Mouse (Mus musculus) gastrocnemius, postnatal 10 days (tissue): ENCODE measurements around the gene Kdm2b. TPM values are rescaled to one million over a fixed set of nuclear protein-coding genes. Genes with fewer than 3 reads are reported as not detected.

Experiments used
- DNase-seq: peaks from one replicate; pipeline ENCODE4 v3.0.0; 2021; ENCODE audit warnings: mixed read lengths
- long read RNA-seq, 2 experiments: library from polyadenylated mRNA; stranded (forward); transcript quantifications; one replicate each; pipeline ENCODE4 v2.0.0; 2021
- total RNA-seq, 2 experiments: library from RNA; stranded (reverse); gene quantifications; 2 replicates each; pipeline ENCODE4 v1.2.3; 2021

Gene Kdm2b
- total RNA-seq, result 10 to 100 TPM; 18.4 to 23.8 TPM
- long read RNA-seq, experiment 1, full-length matches to known transcripts, result 14 of 19 reads
- long read RNA-seq, experiment 1, partial matches to known transcripts, result 3 of 19 reads
- long read RNA-seq, experiment 1, other reads (novel, unspliced or antisense), result 2 of 19 reads
- long read RNA-seq, experiment 2, transcript Kdm2b-201 (12 exons, 3,532 nt), result major isoform, 8 of 13 reads
- long read RNA-seq, experiment 2, partial matches to known transcripts, result 1 of 13 reads
- long read RNA-seq, experiment 2, other reads (novel, unspliced or antisense), result 4 of 13 reads

GRCm38 (mm10) chr5:122989551-122990330 lies at the start of gene Kdm2b:
Gene Kdm2b, minus strand, starts transcription at chr5:122989823.
- no peak for DNase-seq

- DNase-seq, result peak; percentile 78
Measured at GRCm38 (mm10) chr5:123039120-123039752, 49.6 kb upstream of the Kdm2b start.

GRCm38 (mm10) chr5:123038115-123038514 lies 48.5 kb upstream of the Kdm2b start:
- no peak for DNase-seq

- DNase-seq, result peak; percentile 19
Measured at GRCm38 (mm10) chr5:123035564-123035963, 45.9 kb upstream of the Kdm2b start.

- no peak for DNase-seq
Measured at GRCm38 (mm10) chr5:123035089-123035488, 45.5 kb upstream of the Kdm2b start.

- DNase-seq, result no peak
Measured at GRCm38 (mm10) chr5:123033646-123034160, 44.1 kb upstream of the Kdm2b start.

- no peak for DNase-seq
Measured at GRCm38 (mm10) chr5:123031312-123031711, 41.7 kb upstream of the Kdm2b start.

GRCm38 (mm10) chr5:123029729-123030128 lies 40.1 kb upstream of the Kdm2b start:
- DNase-seq, result no peak

GRCm38 (mm10) chr5:123027436-123027835 lies 37.8 kb upstream of the Kdm2b start:
- no peak for DNase-seq

- DNase-seq, result no peak
Measured at GRCm38 (mm10) chr5:123026414-123026813, 36.8 kb upstream of the Kdm2b start.

GRCm38 (mm10) chr5:123024965-123025573 lies 35.4 kb upstream of the Kdm2b start:
- DNase-seq, result no peak

- DNase-seq, result no peak
Measured at GRCm38 (mm10) chr5:123024312-123024711, 34.7 kb upstream of the Kdm2b start.

- no peak for DNase-seq
Measured at GRCm38 (mm10) chr5:123023049-123023448, 33.4 kb upstream of the Kdm2b start.

- no peak for DNase-seq
Measured at GRCm38 (mm10) chr5:123021438-123021837, 31.8 kb upstream of the Kdm2b start.

- DNase-seq, result no peak
Measured at GRCm38 (mm10) chr5:123020426-123020825, 30.8 kb upstream of the Kdm2b start.

- no peak for DNase-seq
Measured at GRCm38 (mm10) chr5:123019336-123020016, 29.9 kb upstream of the Kdm2b start.

GRCm38 (mm10) chr5:123017504-123017903 lies 27.9 kb upstream of the Kdm2b start:
- DNase-seq, result no peak

- DNase-seq, result no peak
Measured at GRCm38 (mm10) chr5:123015915-123016314, 26.3 kb upstream of the Kdm2b start.

- peak; percentile 99 for DNase-seq
Measured at GRCm38 (mm10) chr5:123014753-123015701, 25.4 kb upstream of the Kdm2b start, which contains the start of gene Orai1. Gene Orai1, plus strand, starts transcription at chr5:123015074.

GRCm38 (mm10) chr5:123013599-123014315 lies 24.1 kb upstream of the Kdm2b start:
- peak; percentile 60 for DNase-seq
